Mouse (Mus musculus) heart, embryonic 11.5 days (tissue): ENCODE results near the gene Mchr1. TPM values are rescaled to one million over a fixed set of nuclear protein-coding genes. Genes with fewer than 3 reads are reported as not detected.
"Not testable (repeated sequence)": the region's sequence is repeated elsewhere in the genome, so short reads cannot be mapped to it uniquely, and the experiment has no call there.

Experiments used
- ATAC-seq: fragments of 200-750 bp; cut with Nextera tagmentation; replicated peaks from 2 replicates; pipeline ENCODE4 v1.8.0; 2017; ENCODE audit warnings: moderate library complexity; ENCODE audit not compliant: insufficient number of reproducible peaks, low FRiP score, low TSS enrichment
- H3K27ac ChIP-seq: fragments of 300-500 bp; sonication (generic); 2 replicates; pipeline ENCODE4 v1.5.1; 2014; ENCODE audit warnings: mild to moderate bottlenecking, low read depth, low read length
- H3K27me3 ChIP-seq: fragments of 300-500 bp; sonication (generic); 2 replicates; pipeline ENCODE4 v1.6.1; 2014; ENCODE audit warnings: mild to moderate bottlenecking, low read length, mixed read lengths; ENCODE audit not compliant: control insufficient read depth, insufficient read depth
- H3K36me3 ChIP-seq: fragments of 300-500 bp; sonication (generic); 2 replicates; pipeline ENCODE4 v1.6.1; 2014; ENCODE audit warnings: mild to moderate bottlenecking, low read length, moderate library complexity, mixed read lengths; ENCODE audit not compliant: control insufficient read depth, insufficient read depth
- H3K4me1 ChIP-seq: fragments of 300-500 bp; sonication (generic); 2 replicates; pipeline ENCODE4 v1.6.1; 2014; ENCODE audit warnings: low read length; ENCODE audit not compliant: control insufficient read depth, insufficient read depth
- H3K4me2 ChIP-seq: fragments of 300-500 bp; sonication (generic); 2 replicates; pipeline ENCODE4 v1.6.1; 2014; ENCODE audit warnings: mild to moderate bottlenecking, moderate library complexity
- H3K4me3 ChIP-seq: fragments of 300-500 bp; sonication (generic); 2 replicates; pipeline ENCODE4 v1.5.1; 2014; ENCODE audit warnings: low read depth, low read length
- H3K9ac ChIP-seq: fragments of 300-500 bp; sonication (generic); 2 replicates; pipeline ENCODE4 v1.6.1; 2014; ENCODE audit warnings: mild to moderate bottlenecking, low read depth, low read length, moderate library complexity
- H3K9me3 ChIP-seq: fragments of 300-500 bp; sonication (generic); replicated peaks from 2 replicates; pipeline ENCODE4 v1.6.1; 2016; ENCODE audit warnings: low read length; ENCODE audit not compliant: control insufficient read depth
- WGBS: fragments of 180-500 bp; shearing (Covaris S2); extraction: QIAGEN DNeasy Blood & Tissue Kit; methylation state at CpG from one replicate; pipeline ENCODE4 v1.1.7; 2014; ENCODE audit not compliant: insufficient replicate concordance; 5-methylcytosine and 5-hydroxymethylcytosine counted together
- polyA plus RNA-seq: library from polyadenylated mRNA; unstranded; fragments of >200 nt; fragmentation: Nextera tagmentation; extraction: Ambion mirVana; gene quantifications from 2 replicates; pipeline ENCODE4 v1.2.1, GENCODE M21; 2014

Mchr1 gene
- polyA plus RNA-seq, 1 experiment from 2014 or later: not detected

DNA sequence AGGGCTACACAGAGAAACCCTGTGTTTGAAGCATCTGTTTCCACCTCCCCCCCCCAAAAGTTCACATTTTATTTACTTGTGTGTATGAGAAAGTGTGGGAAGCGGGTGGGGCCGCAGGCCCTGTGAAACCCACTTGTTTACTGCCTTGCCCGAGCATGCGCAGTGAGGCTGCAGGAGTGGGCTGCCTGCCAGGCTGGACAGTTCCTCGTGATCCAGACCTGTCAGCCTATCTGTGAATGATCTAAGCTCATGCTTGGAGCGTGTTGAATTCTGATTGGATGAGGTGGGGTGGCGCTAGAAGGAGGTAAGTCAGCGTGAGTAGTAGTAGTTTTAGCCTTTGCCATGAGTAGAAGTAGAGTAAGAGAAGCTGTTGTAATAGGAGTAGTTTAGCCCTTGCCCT, 15.2 kb upstream of the Mchr1 start:
- H3K4me1 ChIP-seq, H3K27me3 ChIP-seq, H3K9me3 ChIP-seq, H3K4me3 ChIP-seq, ATAC-seq, H3K9ac ChIP-seq, H3K27ac ChIP-seq, H3K36me3 ChIP-seq, H3K4me2 ChIP-seq: not testable (repeated sequence)
- WGBS: 68% methylated on average over 8 of the region's 8 CpGs

GRCm38 (mm10) chr15:81221446-81221845, 13.9 kb upstream of the Mchr1 start:
- no peaks in the 10 kb centered on the region for H3K36me3 ChIP-seq
- no peak overlapping the region for H3K4me2 ChIP-seq
- H3K9me3 ChIP-seq: no peaks in the 10 kb centered on the region
- H3K27me3 ChIP-seq: no peaks in the 10 kb centered on the region
- no peaks in the 10 kb centered on the region for H3K4me1 ChIP-seq
- no peak for ATAC-seq
- no peak overlapping the region for H3K9ac ChIP-seq
- no peak overlapping the region for H3K27ac ChIP-seq
- WGBS: 49% methylated on average over 6 of the region's 6 CpGs
- no peak overlapping the region for H3K4me3 ChIP-seq

GRCm38 (mm10) chr15:81225016-81225415, 10.3 kb upstream of the Mchr1 start:
- 87% methylated on average over 10 of the region's 10 CpGs for WGBS
- H3K9me3 ChIP-seq: no peaks in the 10 kb centered on the region

GRCm38 (mm10) chr15:81225732-81226131, 9.6 kb upstream of the Mchr1 start:
- Histone ChIP-seq H3K4me3 (no peak overlapping the region), H3K27ac (no peak overlapping the region), H3K4me2 (no peak overlapping the region), H3K9ac (no peak overlapping the region), H3K4me1 (no peaks in the 10 kb centered on the region), H3K27me3 (no peaks in the 10 kb centered on the region), H3K9me3 (no peaks in the 10 kb centered on the region), H3K36me3 (no peaks in the 10 kb centered on the region)
- ATAC-seq: no peak
- WGBS: 74% methylated on average over 6 of the region's 6 CpGs

More at GRCm38 (mm10) chr15:81225016-81225415, 10.3 kb upstream of the Mchr1 start:
- H3K4me3 ChIP-seq: no peak overlapping the region
- H3K9ac ChIP-seq: no peak overlapping the region
- no peak overlapping the region for H3K4me2 ChIP-seq
- no peak for ATAC-seq
- H3K27me3 ChIP-seq: no peaks in the 10 kb centered on the region
- H3K27ac ChIP-seq: no peak overlapping the region
- H3K36me3 ChIP-seq: no peaks in the 10 kb centered on the region
- no peaks in the 10 kb centered on the region for H3K4me1 ChIP-seq

DNA sequence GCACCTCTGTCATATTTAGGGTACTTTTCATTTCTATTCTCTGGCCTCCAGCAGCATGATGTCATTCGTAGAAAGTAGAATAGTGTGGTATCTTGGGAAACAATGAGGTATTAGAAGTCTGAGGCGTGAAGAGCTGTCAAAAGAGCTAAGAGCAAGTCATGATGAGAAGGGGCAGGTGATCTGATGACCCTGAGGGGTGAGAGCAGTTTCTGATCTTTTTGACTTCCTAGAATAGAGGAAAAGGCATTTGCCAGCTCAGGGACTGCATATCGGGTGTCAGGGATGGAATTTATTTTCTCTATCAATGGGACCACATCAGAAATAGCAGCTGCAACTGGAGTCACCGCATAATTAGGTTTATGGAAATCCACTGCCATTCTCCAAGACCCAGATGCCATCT, 8.5 kb upstream of the Mchr1 start:
- no peak overlapping the region for H3K4me2 ChIP-seq
- 65% methylated on average over 4 of the region's 4 CpGs for WGBS
- H3K4me3 ChIP-seq: no peak overlapping the region
- H3K27me3 ChIP-seq: no peaks in the 10 kb centered on the region
- H3K9me3 ChIP-seq: no peaks in the 10 kb centered on the region
- no peak overlapping the region for H3K9ac ChIP-seq
- H3K36me3 ChIP-seq: no peaks in the 10 kb centered on the region
- no peak for ATAC-seq
- H3K4me1 ChIP-seq: no peaks in the 10 kb centered on the region
- H3K27ac ChIP-seq: no peak overlapping the region

DNA sequence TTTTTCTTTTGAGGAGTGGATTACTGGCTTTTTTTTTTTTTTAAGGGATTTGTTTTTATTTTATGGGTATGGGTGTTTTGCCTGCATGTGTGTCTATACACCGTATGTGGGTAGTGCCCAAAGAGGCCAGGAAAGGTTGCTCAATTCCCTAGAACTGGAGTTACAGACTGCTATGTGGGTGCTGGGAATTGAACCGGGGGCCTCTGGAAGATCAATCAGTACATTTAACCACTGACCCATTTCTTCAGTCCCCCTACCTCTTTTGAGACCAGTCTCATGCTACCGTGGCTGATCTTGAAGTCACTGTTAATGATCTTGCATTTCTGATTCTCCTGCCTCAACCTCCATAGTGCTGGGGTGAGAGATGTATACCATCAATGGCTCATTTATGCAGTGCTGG, 8.0 kb upstream of the Mchr1 start:
- Histone ChIP-seq H3K27ac (no peak overlapping the region), H3K9me3 (no peaks in the 10 kb centered on the region), H3K4me1 (no peaks in the 10 kb centered on the region), H3K36me3 (no peaks in the 10 kb centered on the region), H3K27me3 (no peaks in the 10 kb centered on the region), H3K4me2 (no peak overlapping the region), H3K4me3 (no peak overlapping the region), H3K9ac (no peak overlapping the region)
- ATAC-seq: no peak
- WGBS: 92% methylated on average over 3 of the region's 3 CpGs

DNA sequence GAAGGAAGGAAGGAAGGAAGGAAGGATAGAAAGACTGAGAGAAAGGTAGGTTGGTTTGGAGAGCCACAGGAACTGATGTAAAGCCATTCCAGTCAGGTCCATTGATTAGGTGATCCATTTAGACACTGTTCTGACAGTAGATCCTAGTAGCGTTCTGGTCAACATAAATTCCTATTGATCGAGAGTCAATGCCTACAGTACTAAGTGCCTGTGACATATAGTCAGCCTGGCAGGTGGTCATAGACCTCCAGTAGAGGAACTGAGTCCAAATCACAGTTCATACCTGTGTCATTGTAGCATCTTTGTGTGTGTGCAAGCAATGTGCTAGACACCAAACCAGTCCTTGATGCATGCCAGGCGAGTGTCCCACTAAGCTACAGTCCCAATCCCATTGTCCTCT, 7.0 kb upstream of the Mchr1 start:
- Histone ChIP-seq H3K9ac (no peak overlapping the region), H3K4me3 (no peak overlapping the region), H3K36me3 (no peaks in the 10 kb centered on the region), H3K4me1 (no peaks in the 10 kb centered on the region), H3K27me3 (no peaks in the 10 kb centered on the region), H3K9me3 (no peaks in the 10 kb centered on the region), H3K4me2 (no peak overlapping the region), H3K27ac (no peak overlapping the region)
- 81% methylated on average over 3 of the region's 3 CpGs for WGBS
- no peak for ATAC-seq

DNA sequence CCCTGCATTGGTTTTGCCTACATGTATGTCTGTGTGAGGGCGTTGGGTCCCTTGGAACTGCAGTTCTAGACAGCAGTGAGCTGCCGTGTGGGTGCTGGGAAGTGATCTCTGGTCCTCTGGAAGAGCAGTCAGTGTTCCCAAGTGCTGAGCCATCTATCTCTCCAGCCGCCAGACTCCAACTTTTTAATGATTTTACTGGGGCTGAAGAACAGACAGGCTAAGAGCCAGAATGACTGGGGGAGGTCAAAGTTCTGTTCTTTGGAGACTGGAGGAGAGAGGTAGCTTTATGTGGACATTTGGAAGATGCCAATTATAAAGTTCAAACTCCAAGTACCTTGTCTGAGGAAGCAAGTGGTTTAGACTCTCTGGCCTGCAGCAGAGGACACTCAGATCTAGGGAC, 5.5 kb upstream of the Mchr1 start:
- Histone ChIP-seq H3K9me3 (no peaks in the 10 kb centered on the region), H3K36me3 (no peaks in the 10 kb centered on the region), H3K4me3 (no peak overlapping the region), H3K27ac (no peak overlapping the region), H3K27me3 (no peaks in the 10 kb centered on the region), H3K4me1 (no peaks in the 10 kb centered on the region), H3K4me2 (no peak overlapping the region), H3K9ac (no peak overlapping the region)
- no peak for ATAC-seq
- 64% methylated on average over 3 of the region's 3 CpGs for WGBS

DNA sequence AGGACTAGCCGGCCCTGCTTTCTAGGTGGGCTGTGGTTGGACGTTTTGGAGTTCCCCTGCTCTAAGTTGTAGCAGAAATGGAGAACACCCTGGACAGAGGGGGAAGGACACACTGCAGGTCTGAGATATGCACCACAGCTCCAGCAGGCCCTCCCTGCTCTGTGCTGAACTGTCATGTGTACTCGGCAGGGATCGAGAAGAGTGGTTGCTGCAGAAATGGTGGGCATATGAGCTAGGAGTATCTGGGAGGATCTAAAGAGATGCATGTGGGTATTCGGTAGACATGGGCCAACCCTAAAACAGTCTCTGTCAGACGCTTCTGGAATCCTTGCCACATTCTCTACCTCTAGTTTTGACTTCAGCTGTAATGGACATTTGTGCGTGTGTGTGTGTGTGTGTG, 4.0 kb upstream of the Mchr1 start:
- H3K9ac ChIP-seq: no peak overlapping the region
- H3K4me2 ChIP-seq: no peak overlapping the region
- 0 out of 2 replicates have a peak, but pooled peaks cover 3% of the 10 kb centered on the region for H3K27me3 ChIP-seq
- H3K4me3 ChIP-seq: no peak overlapping the region
- no peaks in the 10 kb centered on the region for H3K9me3 ChIP-seq
- H3K27ac ChIP-seq: no peak overlapping the region
- no peak for ATAC-seq
- H3K36me3 ChIP-seq: no peaks in the 10 kb centered on the region
- 64% methylated on average over 7 of the region's 7 CpGs for WGBS
- H3K4me1 ChIP-seq: peaks cover 12% of the 10 kb centered on the region; the same call in 1 of the 2 replicates
